Mouse (Mus musculus): ENCODE measurements around the gene Btg4.
"Not testable (repeated sequence)": the region's sequence is repeated elsewhere in the genome, so short reads cannot be mapped to it uniquely, and the experiment has no call there.

GRCm38 (mm10) chr9:51139401-51139800 lies 78.7 kb downstream of the Btg4 start:
- not testable (repeated sequence) for TF ChIP-seq POLR2A (IDR thresholded peaks at IDR 0.05; ENCODE audit: control insufficient read depth, low read depth, low read length); CTCF (IDR thresholded peaks at IDR 0.05; ENCODE audit: control insufficient read depth, insufficient read depth, insufficient replicate concordance, low read depth, low read length)

Measured in testis, adult 2 months (tissue).